8 mouse cellular contexts compared by ENCODE assay signal in genomic region chr19:7557844-7558243, GRCm38 (mm10). TPM values are rescaled to one million over a fixed set of nuclear protein-coding genes. Genes with fewer than 3 reads are reported as not detected.
DNase-seq lines count a peak whose midpoint lies in the region; ATAC-seq and TF ChIP-seq lines count a peak whose summit lies in the region.

No protein-coding gene starts in this region.

- intact Hi-C loops in heart, postnatal 14 days (cut with DNase I) = loop anchor here (5.0 kb wide), 1 partner anchor 34 kb away; no protein-coding TSS in a partner anchor

- no peak for TF ChIP-seq CTCF in bone marrow, adult 2 months (IDR thresholded peaks at IDR 0.05; ENCODE audit: control insufficient read depth, insufficient read depth, low read length)

- no peaks in the 10 kb centered on the region for H3K36me3 ChIP-seq in heart, embryonic 16.5 days (ENCODE audit: control insufficient read depth, insufficient read depth)

- TF ChIP-seq POLR2A in bone marrow, adult 2 months (IDR thresholded peaks at IDR 0.05; ENCODE audit: borderline replicate concordance, control insufficient read depth, low read depth, low read length) = no peak

- peak overlapping the region; percentile 73 for H3K9ac ChIP-seq in heart, embryonic 16.5 days (ENCODE audit: low read length)

- H3K27ac ChIP-seq in bone marrow, adult 2 months (ENCODE audit: control insufficient read depth, insufficient read depth, low read depth, low read length, poor library complexity) = peak overlapping the region; percentile 28
- peak overlapping the region; percentile 81 for H3K27ac ChIP-seq in heart, embryonic 16.5 days (ENCODE audit: low read length)

- no peaks in the 10 kb centered on the region for H3K27me3 ChIP-seq in heart, embryonic 16.5 days (ENCODE audit: control insufficient read depth, insufficient read depth, low read length)

- peak overlapping the region; percentile 67 for H3K4me3 ChIP-seq in bone marrow, adult 2 months (replicated peaks; ENCODE audit: control insufficient read depth, low read depth, low read length)
- H3K4me3 ChIP-seq in heart, embryonic 16.5 days (ENCODE audit: low read length) = peak overlapping the region; percentile 67

- H3K9me3 ChIP-seq in heart, embryonic 16.5 days (replicated peaks; ENCODE audit: control insufficient read depth, low read length) = no peaks in the 10 kb centered on the region

- H3K4me1 ChIP-seq in bone marrow, adult 2 months (ENCODE audit: control insufficient read depth, insufficient read depth, low read length) = peaks cover 2% of the 10 kb centered on the region
- H3K4me1 ChIP-seq in heart, embryonic 16.5 days (ENCODE audit: control insufficient read depth, insufficient read depth, low read length) = peaks cover 5% of the 10 kb centered on the region; the same call in 1 of the 2 replicates

- H3K4me2 ChIP-seq in heart, embryonic 16.5 days (ENCODE audit: low read depth, low read length) = peak overlapping the region; percentile 67

- 3% methylated on average over 4 of the region's 4 CpGs for WGBS in bone marrow, adult 2 months
- 4% methylated on average over 4 of the region's 4 CpGs for WGBS in heart, embryonic 16.5 days

- peak; percentile 6 to 21 for DNase-seq in heart, adult 9 months (ENCODE audit: low spot score in 2 of 2)
- DNase-seq in heart, postnatal 14 days = no peak
- DNase-seq in urinary bladder, adult 2 months (ENCODE audit: low spot score) = no peak
- no peak for DNase-seq in cerebellum, adult 11-12 months
- no peak for DNase-seq in right cerebral cortex, postnatal 14 days

- no peak; the same call in 1 of the 2 replicates for ATAC-seq in heart, embryonic 16.5 days (replicated peaks; ENCODE audit: extremely low read depth, insufficient read depth, low FRiP score)
- peak; percentile 20; the same call in 1 of the 2 replicates for ATAC-seq in megakaryocyte, adult 5-6 weeks (ENCODE audit: poor library complexity, severe bottlenecking)

RNA-seq across cellular contexts. Expression of gene Pla2g16, which starts 0.6 kb away (rescaled TPM):
- 10 to 100 TPM; 77.3 to 83.3 TPM for total RNA-seq in heart, postnatal 14 days (2021)
- 23.4 and 49.5 TPM in 2 replicates for polyA plus RNA-seq in bone marrow, adult 2 months (2011; ENCODE audit: insufficient read depth, insufficient read length, low replicate concordance, missing spikeins)
- polyA plus RNA-seq in heart, embryonic 16.5 days (2015; fragmentation: Nextera tagmentation; extraction: Ambion mirVana) = 51.4 and 53.0 TPM in 2 replicates
- total RNA-seq in megakaryocyte, adult 5-6 weeks (2015) = 4.7 and 4.9 TPM in 2 replicates
- total RNA-seq in megakaryocyte, adult 5-6 weeks (2017) = 4.8 and 5.1 TPM in 2 replicates
- 41.3 and 43.5 TPM in 2 replicates for polyA plus RNA-seq in urinary bladder, adult 2 months (2012; rRNA removed)

RNA-seq across cellular contexts. Expression of gene Lgals12, which starts 49.1 kb away (rescaled TPM):
- 1 to 10 TPM in 1 of 2 experiments, under 1 TPM in 1; 0.44 to 1.6 TPM for total RNA-seq in heart, postnatal 14 days (2021)
- not detected in 2 replicates for polyA plus RNA-seq in bone marrow, adult 2 months (2011; ENCODE audit: insufficient read depth, insufficient read length, low replicate concordance, missing spikeins)
- 0.20 and 0.21 TPM in 2 replicates for polyA plus RNA-seq in heart, embryonic 16.5 days (2015; fragmentation: Nextera tagmentation; extraction: Ambion mirVana)
- not detected in 2 replicates for total RNA-seq in megakaryocyte, adult 5-6 weeks (2015)
- total RNA-seq in megakaryocyte, adult 5-6 weeks (2017) = not detected in 2 replicates
- 2.0 and 3.5 TPM in 2 replicates for polyA plus RNA-seq in urinary bladder, adult 2 months (2012; rRNA removed)

RNA-seq across cellular contexts. Expression of gene Hrasls5, which starts 54.5 kb away (rescaled TPM):
- total RNA-seq in heart, postnatal 14 days (2021) = not detected
- polyA plus RNA-seq in bone marrow, adult 2 months (2011; ENCODE audit: insufficient read depth, insufficient read length, low replicate concordance, missing spikeins) = 0.95 TPM in 1 of 2 replicates, not detected in the other
- not detected in 2 replicates for polyA plus RNA-seq in heart, embryonic 16.5 days (2015; fragmentation: Nextera tagmentation; extraction: Ambion mirVana)
- not detected in 2 replicates for total RNA-seq in megakaryocyte, adult 5-6 weeks (2015)
- not detected in 2 replicates for total RNA-seq in megakaryocyte, adult 5-6 weeks (2017)
- polyA plus RNA-seq in urinary bladder, adult 2 months (2012; rRNA removed) = not detected in 2 replicates

Comparison
In these comparisons a context has a peak if more than half of its experiments do, and no peak if none do; other contexts are left out.
1. DNase-seq: peak in heart, adult 9 months (2 of 2); none in heart, postnatal 14 days (0 of 2), urinary bladder, adult 2 months (single experiment), cerebellum, adult 11-12 months (single experiment) and right cerebral cortex, postnatal 14 days (single experiment).